Mouse (Mus musculus) myocyte (in vitro differentiated cells): Measurements from ENCODE around the gene Sipa1.

Source experiments
- E2F4 ChIP-seq: IDR thresholded peaks from one replicate; pipeline ENCODE4 v1.6.1; 2011; ENCODE audit warnings: mild to moderate bottlenecking, control low read depth, moderate library complexity; ENCODE audit not compliant: insufficient read depth
- MAX ChIP-seq: IDR thresholded peaks from one replicate; pipeline ENCODE4 v1.6.1; 2011; ENCODE audit warnings: low read depth, mild to moderate bottlenecking, control low read depth
- POLR2AphosphoS2 ChIP-seq: IDR thresholded peaks from one replicate; pipeline ENCODE4 v1.6.1; 2011; ENCODE audit warnings: low read depth, control low read depth; ENCODE audit not compliant: insufficient read length

- no peak for TF ChIP-seq POLR2AphosphoS2
- no peak for TF ChIP-seq MAX
- TF ChIP-seq E2F4 = no peak
Measured at GRCm38 (mm10) chr19:5608707-5609106, 54.8 kb downstream of the Sipa1 start.
